Mouse (Mus musculus) intestine, postnatal 0 days (tissue): ENCODE data around the gene Qtrt1. TPM values are rescaled to one million over a fixed set of nuclear protein-coding genes. Genes with fewer than 3 reads are reported as not detected.

Source experiments
- ATAC-seq: fragments of 200-750 bp; cut with Nextera tagmentation; 2 replicates; pipeline ENCODE4 v1.8.0; 2017; ENCODE audit warnings: mild to moderate bottlenecking, moderate TSS enrichment, moderate library complexity
- H3K27ac ChIP-seq: fragments of 300-500 bp; sonication (generic); 2 replicates; pipeline ENCODE4 v1.5.1; 2014; ENCODE audit warnings: mild to moderate bottlenecking, low read depth, low read length, moderate library complexity
- H3K27me3 ChIP-seq: fragments of 300-500 bp; sonication (generic); replicated peaks from 2 replicates; pipeline ENCODE4 v1.6.1; 2014; ENCODE audit warnings: low read length, mixed read lengths; ENCODE audit not compliant: control insufficient read depth, insufficient read depth
- H3K36me3 ChIP-seq: fragments of 300-500 bp; sonication (generic); 2 replicates; pipeline ENCODE4 v1.6.1; 2014; ENCODE audit warnings: mild to moderate bottlenecking, moderate library complexity; ENCODE audit not compliant: control insufficient read depth, insufficient read depth
- H3K4me1 ChIP-seq: fragments of 300-500 bp; sonication (generic); replicated peaks from 2 replicates; pipeline ENCODE4 v1.6.1; 2014; ENCODE audit warnings: antibody characterized with exemption, low read length, mixed read lengths; ENCODE audit not compliant: control insufficient read depth, insufficient read depth
- H3K4me2 ChIP-seq: fragments of 300-500 bp; sonication (generic); replicated peaks from 2 replicates; pipeline ENCODE4 v1.6.1; 2014; ENCODE audit warnings: low read depth, mild to moderate bottlenecking, moderate library complexity
- H3K4me3 ChIP-seq: fragments of 300-500 bp; sonication (generic); 2 replicates; pipeline ENCODE4 v1.5.1; 2014; ENCODE audit warnings: low read depth, low read length
- H3K9ac ChIP-seq: fragments of 300-500 bp; sonication (generic); 2 replicates; pipeline ENCODE4 v1.6.1; 2014; ENCODE audit warnings: mild to moderate bottlenecking, low read depth, low read length
- H3K9me3 ChIP-seq: fragments of 300-500 bp; sonication (generic); 2 replicates; pipeline ENCODE4 v1.6.1; 2016; ENCODE audit warnings: mixed run types; ENCODE audit not compliant: control insufficient read depth
- CTCF ChIP-seq: sonication (generic); IDR thresholded peaks from 2 replicates; pipeline ENCODE4 v1.5.1; 2016; ENCODE audit warnings: low read depth, mild to moderate bottlenecking, control low read depth, antibody characterized with exemption, moderate library complexity
- WGBS: fragments of 180-500 bp; shearing (Covaris S2); extraction: QIAGEN DNeasy Blood & Tissue Kit; methylation state at CpG from one replicate; pipeline ENCODE4 v1.1.7; 2014; 5-methylcytosine and 5-hydroxymethylcytosine counted together
- polyA plus RNA-seq: library from polyadenylated mRNA; unstranded; fragments of >200 nt; fragmentation: Nextera tagmentation; extraction: Ambion mirVana; gene quantifications from 2 replicates; pipeline ENCODE4 v1.2.1, GENCODE M21; 2015

The Qtrt1 gene
- polyA plus RNA-seq, 1 experiment from 2014 or later = 16.9 TPM

DNA sequence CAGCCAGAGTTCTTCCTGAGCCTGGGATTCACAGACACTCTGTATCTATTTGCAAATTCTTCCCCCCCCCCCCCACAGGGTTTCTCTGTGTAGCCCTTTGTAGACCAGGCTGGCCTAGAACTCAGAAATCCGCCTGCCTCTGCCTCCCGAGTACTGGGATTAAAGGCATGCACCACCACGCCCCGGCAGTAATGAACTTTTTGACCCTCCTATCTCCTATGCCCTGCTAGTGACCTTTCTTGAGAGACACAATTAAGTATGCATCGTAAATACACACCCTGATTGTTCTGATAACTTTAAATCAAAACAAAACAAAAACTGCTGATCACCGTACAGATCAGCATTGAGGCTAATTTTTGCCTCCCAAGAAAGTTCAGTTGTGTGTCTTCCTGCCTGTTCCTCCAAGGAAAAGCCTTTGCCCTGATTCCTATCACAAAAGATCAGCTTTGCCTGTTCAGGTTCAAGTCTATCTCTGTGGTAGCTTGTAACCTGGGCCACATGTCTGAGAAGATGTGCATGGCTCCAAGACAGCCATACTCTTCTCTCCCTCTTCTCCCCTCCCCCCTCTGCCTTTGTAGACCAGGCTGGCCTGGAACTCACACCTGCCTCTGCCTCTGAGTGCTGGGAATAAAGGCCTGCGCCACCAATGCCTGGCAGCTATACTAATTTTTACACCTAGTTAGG is 44.8 kb downstream of the Qtrt1 start:
- Histone ChIP-seq H3K9me3 (no peaks in the 10 kb centered on the region), H3K4me3 (no peak overlapping the region), H3K27ac (no peak overlapping the region; the same call in 1 of the 2 replicates), H3K36me3 (peaks cover 9% of the 10 kb centered on the region), H3K4me2 (no peak overlapping the region), H3K4me1 (peaks cover under 1% of the 10 kb centered on the region; the same call in 1 of the 2 replicates), H3K27me3 (no peaks in the 10 kb centered on the region), H3K9ac (no peak overlapping the region)
- 52% methylated on average over 7 of the region's 7 CpGs for WGBS
- TF ChIP-seq CTCF = no peak
- no peak for ATAC-seq

GRCm38 (mm10) chr9:21456930-21457634 is 45.4 kb downstream of the Qtrt1 start:
- no peaks in the 10 kb centered on the region for H3K27me3 ChIP-seq
- H3K9ac ChIP-seq = no peak overlapping the region
- no peaks in the 10 kb centered on the region for H3K9me3 ChIP-seq
- H3K4me3 ChIP-seq = no peak overlapping the region
- ATAC-seq = no peak
- no peak overlapping the region for H3K27ac ChIP-seq
- 76% methylated on average over 10 of the region's 10 CpGs for WGBS
- no peaks in the 10 kb centered on the region; the same call in 1 of the 2 replicates for H3K4me1 ChIP-seq
- no peak overlapping the region for H3K4me2 ChIP-seq
- peaks cover 16% of the 10 kb centered on the region for H3K36me3 ChIP-seq
- no peak for TF ChIP-seq CTCF

GRCm38 (mm10) chr9:21458821-21459220 is 47.2 kb downstream of the Qtrt1 start:
- Histone ChIP-seq H3K4me1 (no peaks in the 10 kb centered on the region; the same call in 1 of the 2 replicates), H3K36me3 (peaks cover 16% of the 10 kb centered on the region), H3K9me3 (no peaks in the 10 kb centered on the region), H3K9ac (no peak overlapping the region), H3K27me3 (no peaks in the 10 kb centered on the region), H3K4me3 (no peak overlapping the region), H3K4me2 (no peak overlapping the region), H3K27ac (no peak overlapping the region)
- ATAC-seq = no peak
- TF ChIP-seq CTCF = no peak
- WGBS = 83% methylated on average over 3 of the region's 3 CpGs

DNA sequence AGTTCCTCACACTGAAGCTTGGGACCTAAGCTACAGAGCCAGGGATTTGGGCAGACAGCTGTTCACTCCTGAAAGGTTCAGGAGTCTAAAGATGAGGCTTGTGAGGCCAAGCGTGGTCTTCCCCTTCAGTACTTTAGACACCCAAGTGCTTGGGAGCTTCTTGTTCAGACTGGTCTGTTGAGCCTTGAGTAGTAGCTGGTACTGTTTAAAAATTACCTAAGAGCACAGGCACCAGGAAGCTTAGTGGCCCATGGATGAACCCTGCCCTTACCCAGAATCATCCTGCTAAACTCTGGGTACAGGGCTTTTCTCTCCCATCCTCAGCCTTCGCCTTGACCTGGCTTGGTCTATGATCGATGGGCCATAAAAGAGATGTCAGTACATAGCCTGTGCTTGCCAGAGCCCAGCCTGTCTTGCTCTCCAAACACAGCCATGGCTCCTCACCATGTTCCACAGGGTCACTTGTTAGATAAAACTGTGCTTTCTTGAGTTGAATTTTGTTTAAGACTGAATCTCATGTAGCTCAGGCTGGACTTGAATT is 48.8 kb downstream of the Qtrt1 start:
- H3K27me3 ChIP-seq = no peaks in the 10 kb centered on the region
- H3K36me3 ChIP-seq = peaks cover 28% of the 10 kb centered on the region
- no peaks in the 10 kb centered on the region; the same call in 1 of the 2 replicates for H3K4me1 ChIP-seq
- WGBS = 67% methylated on average over 3 of the region's 3 CpGs
- H3K27ac ChIP-seq = no peak overlapping the region
- no peak for TF ChIP-seq CTCF
- H3K4me3 ChIP-seq = no peak overlapping the region
- no peak overlapping the region for H3K9ac ChIP-seq
- H3K4me2 ChIP-seq = no peak overlapping the region
- no peak for ATAC-seq
- H3K9me3 ChIP-seq = no peaks in the 10 kb centered on the region

DNA sequence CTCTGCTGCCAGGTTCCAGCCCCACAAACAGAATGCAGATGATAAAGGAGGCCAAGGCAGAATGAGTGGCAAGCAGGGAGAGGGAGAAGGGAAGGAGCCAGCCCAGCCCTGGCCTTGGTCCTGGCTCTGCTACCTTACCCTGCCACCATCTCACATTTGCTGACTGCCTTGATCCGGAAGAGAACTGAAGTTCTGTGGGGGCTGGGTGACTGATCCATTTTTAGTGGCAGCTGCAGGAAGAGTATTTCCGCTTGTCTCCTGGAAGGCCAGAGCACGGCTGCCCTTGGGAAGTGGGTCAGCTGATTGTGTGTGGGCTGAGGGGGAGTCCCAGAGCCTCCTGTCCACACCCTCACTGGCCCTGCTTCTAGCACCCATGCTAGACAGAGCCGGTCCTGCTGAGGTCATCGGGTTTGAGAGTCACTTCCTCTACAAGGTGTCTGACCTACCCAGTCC is 51.5 kb downstream of the Qtrt1 start:
- peak; percentile 46; the same call in 1 of the 2 replicates for ATAC-seq
- Histone ChIP-seq H3K9ac (no peak overlapping the region), H3K4me3 (no peak overlapping the region), H3K4me2 (no peak overlapping the region), H3K9me3 (no peaks in the 10 kb centered on the region), H3K36me3 (peaks cover 48% of the 10 kb centered on the region), H3K27me3 (no peaks in the 10 kb centered on the region), H3K27ac (no peak overlapping the region), H3K4me1 (no peaks in the 10 kb centered on the region)
- WGBS = 45% methylated on average over 5 of the region's 5 CpGs
- TF ChIP-seq CTCF = no peak
